Mouse (Mus musculus) heart, adult 10 weeks (tissue): ENCODE data around the gene Iah1. TPM values are rescaled to one million over a fixed set of nuclear protein-coding genes. Genes with fewer than 3 reads are reported as not detected.

Source experiments
- polyA plus RNA-seq: library from polyadenylated mRNA; stranded (reverse); fragments of 350-450 nt; fragmentation: Illumina TruSeq; extraction: RNeasy Lipid Tissue Mini Kit (QIAGEN cat#74804); gene quantifications from one replicate; pipeline ENCODE4 v1.2.3, GENCODE M21; 2014; ENCODE audit warnings: low read depth, low replicate concordance

Iah1 gene
- polyA plus RNA-seq, result 22.4 TPM

GRCm38 (mm10) chr12:21315923-21316868 is at the start of gene Iah1:
TSS of gene Iah1 (plus strand) at chr12:21316389.

GRCm38 (mm10) chr12:21284761-21285441 is 31.3 kb upstream of the Iah1 start, which contains the start of gene Cpsf3:
TSS of gene Cpsf3 (plus strand) at chr12:21285391.

GRCm38 (mm10) chr12:21286243-21286622 is 30.0 kb upstream of the Iah1 start, which contains the start of gene Itgb1bp1:
TSS of gene Itgb1bp1 (minus strand) at chr12:21286284.

GRCm38 (mm10) chr12:21373100-21373819 is 57.1 kb downstream of the Iah1 start, which contains the start of gene Adam17:
TSS of gene Adam17 (minus strand) at chr12:21373632.

Other genes with a start within 250 kb of the Iah1 start
- gene Cpsf3, start 31.0 kb upstream of the Iah1 start, polyA plus RNA-seq, result 30.6 TPM
- gene Itgb1bp1, start 30.1 kb upstream of the Iah1 start, polyA plus RNA-seq, result 46.0 TPM
- gene Adam17, start 57.2 kb downstream of the Iah1 start, polyA plus RNA-seq, result 24.7 TPM
- 62.1 TPM for gene Ywhaq, start 101.2 kb downstream of the Iah1 start, polyA plus RNA-seq